Mouse (Mus musculus): ENCODE data around the gene Sec13.

GRCm38 (mm10) chr6:113778229-113778753 lies 37.7 kb upstream of the Sec13 start:
- TF ChIP-seq CTCF (IDR thresholded peaks at IDR 0.05; ENCODE audit: low read depth) (no peak), EP300 (IDR thresholded peaks at IDR 0.05; ENCODE audit: low read depth) (no peak)
